Mouse (Mus musculus): Measurements from ENCODE around the gene Trim71.
"Not testable (repeated sequence)": the region's sequence is repeated elsewhere in the genome, so short reads cannot be mapped to it uniquely, and the experiment has no call there.

The Trim71 gene

DNA sequence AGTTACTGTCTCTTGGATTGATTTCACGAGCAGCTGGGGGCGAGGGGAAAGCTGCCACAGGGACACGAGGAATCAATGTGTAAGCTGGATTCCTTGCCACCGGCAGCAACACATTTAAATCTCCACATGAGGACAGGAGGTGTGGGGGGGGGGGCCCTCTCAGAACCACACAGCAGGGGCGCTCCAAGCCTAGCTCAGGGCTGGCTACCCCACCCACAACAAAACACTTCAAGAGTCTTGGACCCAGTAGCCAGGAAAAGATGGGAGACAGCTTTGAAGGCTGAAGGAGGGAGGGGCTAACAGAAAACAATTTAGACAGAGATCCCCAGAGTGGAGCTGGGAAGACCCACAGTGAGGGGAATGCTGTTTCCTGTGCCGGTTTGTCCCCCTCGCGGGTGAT lies 38.3 kb downstream of the Trim71 start:
- DNase-seq (ENCODE audit: low spot score in 2 of 2), result no peak

DNA sequence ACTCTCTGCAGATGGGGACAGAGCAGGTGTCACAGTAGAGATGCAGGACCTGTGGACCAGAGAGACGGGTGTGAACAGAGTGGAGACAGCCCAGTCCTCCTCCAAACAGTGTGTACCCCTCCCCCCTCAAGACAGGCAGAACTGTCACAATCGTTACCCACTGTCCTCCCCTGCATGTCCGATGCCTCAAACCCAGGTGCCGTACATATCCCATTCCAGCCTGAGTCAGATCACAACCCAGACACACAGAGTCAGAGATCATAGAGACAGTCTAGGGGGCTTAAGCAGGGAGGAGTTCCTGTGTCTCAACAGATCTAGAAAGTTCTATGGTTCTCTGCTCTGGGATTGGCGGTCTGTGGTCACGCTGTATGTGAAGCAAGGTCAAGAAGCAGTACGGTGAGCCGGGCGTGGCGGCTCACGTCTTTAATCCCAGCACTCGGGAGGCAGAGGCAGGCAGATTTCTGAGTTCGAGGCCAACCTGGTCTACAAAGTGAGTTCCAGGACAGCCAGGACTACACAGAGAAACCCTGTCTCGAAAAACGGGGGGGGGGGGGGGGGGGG lies 39.0 kb downstream of the Trim71 start:
- no peak for DNase-seq (ENCODE audit: low spot score in 2 of 2)

- no peak for DNase-seq (ENCODE audit: low spot score in 2 of 2)
Observed at GRCm38 (mm10) chr9:114522501-114522900, 41.7 kb downstream of the Trim71 start.

DNA sequence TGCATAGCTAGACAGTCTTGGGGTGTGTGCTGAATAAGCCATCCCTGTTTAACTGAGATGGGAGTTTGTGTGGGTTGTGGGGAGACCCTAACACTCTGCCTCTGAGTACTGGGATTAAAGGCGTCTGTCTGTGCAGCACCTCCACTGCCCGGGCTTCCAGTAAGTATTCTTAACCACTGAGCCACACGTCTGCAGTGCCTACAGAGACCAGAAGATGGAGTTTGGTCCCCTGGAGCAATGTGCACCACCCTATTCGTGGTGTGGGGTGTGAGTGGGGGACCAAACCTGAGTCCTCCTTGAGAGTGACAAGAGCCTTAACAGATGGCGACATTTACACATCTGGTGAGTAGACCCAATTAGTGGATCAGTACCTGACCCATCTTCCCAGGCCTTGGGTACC lies 42.1 kb downstream of the Trim71 start:
- no peak for DNase-seq (ENCODE audit: low spot score in 2 of 2)

DNA sequence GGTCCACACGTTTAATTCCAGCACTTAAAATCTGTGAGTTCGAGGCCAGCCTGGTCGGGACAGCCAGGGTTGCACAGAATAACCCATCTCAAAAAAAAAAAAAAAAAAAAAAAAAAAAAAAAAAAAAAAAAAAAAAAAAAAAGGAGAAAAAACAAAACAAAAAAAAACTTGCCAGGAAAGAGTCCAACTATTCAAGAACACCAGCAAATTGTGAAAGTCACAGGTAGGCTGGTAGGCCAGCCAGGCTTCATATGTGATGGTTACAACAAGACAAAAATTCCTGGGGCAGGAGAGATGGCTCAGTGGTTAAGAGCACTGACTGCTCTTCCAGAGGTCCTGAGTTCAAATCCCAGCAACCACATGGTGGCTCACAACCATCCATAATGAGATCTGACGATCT lies 43.6 kb downstream of the Trim71 start:
- DNase-seq (ENCODE audit: low spot score in 2 of 2), result not testable (repeated sequence)

GRCm38 (mm10) chr9:114518812-114519477 lies 45.2 kb downstream of the Trim71 start:
- DNase-seq (ENCODE audit: low spot score in 2 of 2), result no peak

DNA sequence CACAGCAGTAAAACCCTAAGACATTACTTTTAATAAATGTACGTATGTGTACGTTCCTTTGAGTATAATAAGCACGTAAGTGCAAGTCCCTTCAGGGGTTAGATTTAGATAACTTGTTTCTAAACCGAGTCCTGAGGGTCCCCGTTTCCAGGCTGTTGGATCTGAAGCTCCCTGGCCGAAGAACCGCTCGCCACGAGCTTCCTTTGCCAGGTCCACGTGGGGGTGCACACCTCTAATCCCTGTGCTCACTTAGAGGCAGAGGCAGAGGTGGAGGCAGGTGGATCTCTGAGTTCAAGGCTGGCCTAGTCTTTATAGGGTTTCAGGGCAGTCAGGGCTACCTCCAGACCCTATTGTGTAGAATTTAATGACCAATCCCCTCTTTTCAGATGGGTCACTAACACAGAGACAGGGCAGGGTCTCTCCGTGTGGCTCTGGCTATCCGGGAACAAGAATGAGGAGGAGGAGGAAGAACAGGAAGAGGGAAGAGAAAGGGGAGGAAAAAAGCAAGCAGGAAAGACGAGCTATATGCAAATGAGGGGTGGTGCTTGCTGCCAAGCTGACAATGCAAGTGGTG lies 46.2 kb downstream of the Trim71 start:
- no peak for DNase-seq (ENCODE audit: low spot score in 2 of 2)

- DNase-seq (ENCODE audit: low spot score in 2 of 2), result no peak
Observed at GRCm38 (mm10) chr9:114515364-114515763, 48.8 kb downstream of the Trim71 start, which contains the start of gene C130032M10Rik. TSS of gene C130032M10Rik (plus strand) at chr9:114515697.

DNA sequence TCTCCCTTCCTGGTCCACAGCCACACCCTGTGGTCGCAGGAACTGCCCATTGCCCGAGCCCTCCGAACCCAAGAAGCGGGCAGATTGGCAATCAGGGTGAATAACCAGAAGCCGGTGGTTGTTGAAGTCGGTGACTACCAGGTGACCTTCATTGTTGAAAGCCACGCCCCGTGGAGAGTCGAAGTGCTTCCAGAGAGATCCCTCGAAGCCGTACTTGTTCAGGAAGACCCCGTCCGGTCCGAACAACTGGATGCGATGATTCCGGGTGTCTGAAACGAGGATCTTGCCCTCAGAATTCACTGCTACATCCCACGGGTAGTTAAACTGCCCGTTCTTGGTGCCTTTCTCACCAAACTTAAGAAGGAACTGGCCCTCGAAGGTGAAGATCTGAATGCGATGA lies 51.3 kb downstream of the Trim71 start:
- no peak for DNase-seq (ENCODE audit: low spot score in 2 of 2)

GRCm38 (mm10) chr9:114509785-114510184 lies 54.4 kb downstream of the Trim71 start:
- DNase-seq (ENCODE audit: low spot score in 2 of 2), result no peak

- no peak for DNase-seq (ENCODE audit: low spot score in 2 of 2)
Observed at GRCm38 (mm10) chr9:114507421-114507820, 56.7 kb downstream of the Trim71 start.

DNA sequence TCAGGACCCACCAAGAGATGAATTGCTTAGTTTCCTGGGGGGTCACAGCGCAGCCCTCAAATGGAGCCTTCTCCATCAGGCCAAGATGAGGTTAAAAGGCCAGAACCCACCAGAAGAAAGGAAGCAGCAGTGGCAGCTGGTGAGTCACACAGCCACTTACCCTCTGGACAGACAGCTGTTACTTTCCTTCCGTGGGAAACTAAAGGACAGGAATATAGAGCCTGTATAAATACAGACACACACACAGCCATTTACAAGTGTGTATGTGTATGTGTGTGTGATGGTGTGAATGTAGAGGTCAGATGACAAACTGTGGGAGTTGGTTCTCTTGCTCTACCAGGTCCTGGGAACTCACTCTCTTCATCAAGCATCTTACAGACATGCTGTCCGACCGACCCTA lies 57.6 kb downstream of the Trim71 start:
- no peak for DNase-seq (ENCODE audit: low spot score in 2 of 2)

DNA sequence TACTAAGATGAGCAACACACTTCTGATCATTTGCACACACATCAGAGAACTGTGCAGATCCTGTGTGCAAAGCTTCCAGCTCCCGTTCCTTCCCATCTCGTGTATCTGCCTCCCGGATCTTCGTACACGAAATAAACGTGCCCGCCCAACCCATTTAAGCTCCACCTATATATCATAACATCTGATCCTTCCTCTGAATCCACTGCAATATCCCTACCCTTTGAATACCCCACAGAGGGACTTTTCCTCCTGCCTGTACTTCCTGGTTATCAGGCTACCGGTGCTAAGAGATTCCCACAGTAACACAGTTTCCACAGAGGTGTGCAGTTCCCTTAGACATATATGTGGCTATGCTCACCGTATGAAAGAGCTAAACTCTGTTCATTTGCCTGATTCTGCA lies 59.4 kb downstream of the Trim71 start, which contains the start of gene Ccr4:
TSS of gene Ccr4 (minus strand) at position 101 of the 400 bp plus-strand sequence.
- no peak for DNase-seq (ENCODE audit: low spot score in 2 of 2)

DNA sequence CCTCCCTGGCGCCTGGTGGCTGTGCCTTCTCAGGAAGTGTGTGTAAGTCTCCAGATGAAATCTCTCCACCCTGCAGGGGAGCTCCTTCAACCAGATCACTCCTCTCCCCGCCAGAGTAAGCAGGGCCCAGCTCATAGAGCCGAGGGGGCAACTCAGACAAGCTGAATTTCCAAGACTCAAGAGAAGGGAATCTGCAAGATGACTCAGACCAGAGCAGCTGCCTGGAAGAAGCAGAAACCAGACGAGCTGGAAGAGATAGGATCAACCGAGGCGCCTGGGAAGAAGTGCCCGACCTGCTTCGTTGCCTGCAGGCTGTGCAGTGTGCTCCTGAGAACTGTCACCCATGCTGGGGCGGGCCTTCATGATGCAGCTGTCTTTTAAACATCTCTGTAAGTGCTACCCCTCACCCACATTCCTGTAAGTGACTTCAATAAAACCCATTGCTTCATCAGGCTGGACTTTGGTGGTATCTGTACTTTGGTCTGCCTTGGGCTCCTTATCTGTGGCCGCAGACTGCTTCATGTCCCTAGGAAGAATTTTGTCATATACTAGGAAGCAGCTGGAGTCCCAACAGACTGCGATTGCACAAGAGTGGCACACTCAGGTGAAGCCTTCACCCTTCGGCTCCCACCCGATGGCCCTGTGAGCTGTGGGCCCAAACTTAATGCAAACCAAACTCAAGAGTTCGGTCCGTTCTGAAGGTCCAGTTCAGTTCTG lies 61.3 kb downstream of the Trim71 start:
- no peak for DNase-seq (ENCODE audit: low spot score in 2 of 2)

DNA sequence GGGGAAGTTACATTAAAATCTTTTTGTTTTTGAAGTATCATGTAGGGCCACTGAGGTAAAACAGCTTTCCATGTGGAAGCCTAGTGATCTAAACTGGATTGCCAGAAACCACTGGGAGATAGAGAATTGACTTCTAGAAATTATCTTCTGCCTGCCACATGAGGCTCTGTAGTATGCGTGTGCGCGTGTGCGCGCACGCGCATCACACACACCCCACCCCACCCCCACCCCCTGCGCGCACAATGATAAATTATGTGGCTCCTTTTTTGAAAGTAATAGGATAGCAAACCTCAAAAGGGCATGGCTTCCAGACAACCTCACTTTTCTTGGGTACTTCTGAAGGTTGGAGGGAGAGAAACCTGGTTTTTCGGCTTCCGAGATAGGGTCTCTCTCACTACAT lies 62.3 kb downstream of the Trim71 start:
- no peak for DNase-seq (ENCODE audit: low spot score in 2 of 2)

DNA sequence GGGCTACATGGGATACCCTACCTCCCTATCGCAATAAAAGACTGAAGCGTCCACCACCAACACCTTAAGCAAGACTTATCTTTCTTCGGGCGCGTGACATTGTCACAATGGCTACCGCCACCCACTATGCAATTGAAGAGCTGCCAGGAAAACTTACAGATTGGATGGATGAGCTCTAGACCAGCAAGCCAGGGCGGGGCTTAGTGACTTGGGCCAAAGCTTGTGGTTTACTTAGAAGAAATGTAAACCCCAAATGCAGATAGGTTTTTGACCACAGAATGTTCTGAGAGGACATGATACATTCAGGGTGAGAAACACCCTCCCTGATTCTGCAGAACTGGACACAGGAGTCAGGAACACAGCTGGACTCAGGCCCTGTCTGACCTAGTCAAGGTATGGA lies 63.1 kb downstream of the Trim71 start:
- no peak for DNase-seq (ENCODE audit: low spot score in 2 of 2)

- peak; percentile 13 to 62 for DNase-seq (ENCODE audit: low spot score in 2 of 2)
Observed at GRCm38 (mm10) chr9:114499783-114500515, 64.2 kb downstream of the Trim71 start.

DNA sequence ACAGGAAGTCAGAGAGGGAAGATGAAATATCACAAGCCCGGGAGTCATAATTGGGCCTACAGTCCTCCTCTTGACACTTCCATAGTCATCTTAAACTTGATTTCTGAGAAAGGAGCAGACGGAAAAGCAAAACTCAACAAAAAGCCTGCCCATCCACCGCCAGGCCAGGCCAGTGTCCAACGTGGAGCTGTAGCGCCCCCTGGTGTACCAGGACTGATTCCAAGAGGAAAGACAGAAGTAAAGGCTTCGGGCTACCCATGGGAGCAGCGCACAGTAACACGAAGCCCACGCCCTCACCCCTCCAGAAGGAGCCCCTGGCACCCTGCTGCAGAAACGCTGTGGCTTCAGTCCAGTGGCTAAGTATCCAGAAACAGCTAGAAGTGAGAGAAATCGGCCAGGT lies 66.0 kb downstream of the Trim71 start:
- peak; percentile 53 to 85 for DNase-seq (ENCODE audit: low spot score in 2 of 2)

- no peak for DNase-seq (ENCODE audit: low spot score in 2 of 2)
Observed at GRCm38 (mm10) chr9:114496469-114496868, 67.7 kb downstream of the Trim71 start.

DNA sequence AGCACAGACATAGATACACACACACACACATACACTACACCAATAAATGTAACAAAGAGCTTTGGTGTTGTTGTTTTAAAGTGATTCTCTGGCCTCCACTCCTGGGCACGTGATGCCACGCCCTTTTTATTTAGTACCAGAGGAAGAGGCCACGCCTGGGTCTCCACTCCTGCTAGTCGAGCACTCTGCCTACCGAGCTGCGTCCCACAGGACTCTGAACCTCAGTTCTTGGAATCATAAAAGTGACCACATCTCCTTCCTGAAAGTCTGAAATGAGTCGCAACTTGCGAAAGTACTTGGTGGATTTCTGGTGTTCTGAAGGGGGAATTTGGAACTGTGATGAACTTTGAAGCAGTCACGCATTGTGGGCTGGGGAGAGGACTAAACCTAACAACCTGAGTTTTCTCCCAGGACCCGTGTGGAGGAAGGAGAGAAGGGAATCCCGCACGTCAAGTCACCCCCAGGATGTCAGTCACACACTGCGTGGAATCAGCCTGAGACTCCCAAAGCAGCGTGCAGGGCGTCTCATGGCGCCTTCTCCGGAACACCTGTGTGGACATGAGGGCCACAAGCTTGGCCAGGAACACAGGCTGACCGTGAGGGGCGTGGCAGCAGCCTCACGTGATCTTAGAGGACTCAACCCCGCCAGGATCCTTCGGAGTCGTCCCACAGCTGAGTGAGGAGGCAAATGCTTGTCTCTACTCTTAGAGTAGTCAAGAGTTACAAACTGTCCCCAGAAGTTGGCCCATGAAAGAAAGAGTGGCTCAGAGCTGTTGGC lies 76.5 kb downstream of the Trim71 start:
- DNase-seq (ENCODE audit: low spot score in 2 of 2), result no peak

DNA sequence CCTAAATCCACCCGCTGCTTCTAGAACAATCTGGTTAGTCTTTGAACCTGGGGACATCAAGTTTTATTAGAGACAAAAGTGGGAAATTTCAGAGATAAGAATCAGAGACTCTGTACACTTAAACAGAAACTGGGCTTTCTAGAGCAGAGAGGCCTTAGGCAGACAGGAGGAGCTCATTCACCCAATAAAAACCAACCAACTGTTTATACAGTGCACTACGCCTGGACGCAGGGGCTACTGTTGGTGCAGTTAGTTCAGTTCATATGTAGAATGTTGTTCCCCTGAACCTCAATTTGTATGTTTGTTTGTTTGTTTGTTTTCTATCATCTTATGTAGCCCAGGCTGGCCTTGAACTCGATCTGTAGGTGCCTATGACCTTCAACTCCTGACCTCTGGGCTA lies 77.4 kb downstream of the Trim71 start:
- DNase-seq (ENCODE audit: low spot score in 2 of 2), result no peak
